Mouse (Mus musculus): Measurements from ENCODE around the gene Krtap29-1.

The Krtap29-1 gene

DNA sequence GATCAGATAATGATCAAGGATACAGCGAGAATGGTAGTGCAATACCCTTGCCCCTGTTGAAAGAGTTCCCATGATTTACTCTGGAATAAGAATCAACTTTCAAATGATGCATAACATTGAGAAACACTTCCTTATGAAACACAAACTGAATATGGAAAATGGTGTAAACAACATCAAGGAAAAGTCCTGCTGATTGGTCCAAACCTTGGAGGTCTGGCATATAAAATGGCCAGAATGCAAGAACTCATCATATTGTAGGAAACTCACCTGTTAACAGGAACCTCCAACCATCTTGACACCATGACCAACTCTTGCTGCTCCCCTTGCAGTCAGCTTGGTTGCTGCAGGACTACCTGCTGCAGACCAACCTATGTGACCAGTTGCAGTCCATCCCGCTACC is 30.7 kb downstream of the Krtap29-1 start, which contains the start of gene Krtap9-5:
Gene Krtap9-5 (plus strand): TSS at position 301 of the 400 bp plus-strand sequence.
- DNase-seq (ENCODE audit: low spot score in 2 of 2) = no peak

DNA sequence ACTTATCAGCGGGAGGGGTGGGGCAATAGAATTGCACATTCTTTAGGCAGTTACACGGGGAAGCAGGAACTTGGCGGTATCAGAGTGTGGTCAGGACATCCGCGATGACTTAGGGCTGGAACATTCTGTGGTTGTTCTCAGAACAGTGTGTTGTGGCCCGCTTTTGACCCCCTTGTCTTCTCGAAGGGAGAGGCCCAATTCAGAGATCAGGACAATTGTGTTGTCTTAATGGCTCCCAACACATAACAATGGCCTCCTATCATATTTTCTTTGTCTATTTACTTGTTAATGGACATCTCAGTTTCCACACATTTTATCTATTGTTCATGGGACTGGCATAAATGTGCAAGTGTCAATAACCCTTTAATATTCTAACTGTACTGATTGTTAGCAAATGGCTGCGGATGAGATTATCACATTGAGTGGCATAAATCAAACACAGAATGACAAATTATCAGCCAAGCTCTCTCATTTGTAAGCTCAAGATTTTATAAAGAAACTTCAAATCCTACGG is 41.0 kb downstream of the Krtap29-1 start:
- no peak for DNase-seq (ENCODE audit: low spot score in 2 of 2)

DNA sequence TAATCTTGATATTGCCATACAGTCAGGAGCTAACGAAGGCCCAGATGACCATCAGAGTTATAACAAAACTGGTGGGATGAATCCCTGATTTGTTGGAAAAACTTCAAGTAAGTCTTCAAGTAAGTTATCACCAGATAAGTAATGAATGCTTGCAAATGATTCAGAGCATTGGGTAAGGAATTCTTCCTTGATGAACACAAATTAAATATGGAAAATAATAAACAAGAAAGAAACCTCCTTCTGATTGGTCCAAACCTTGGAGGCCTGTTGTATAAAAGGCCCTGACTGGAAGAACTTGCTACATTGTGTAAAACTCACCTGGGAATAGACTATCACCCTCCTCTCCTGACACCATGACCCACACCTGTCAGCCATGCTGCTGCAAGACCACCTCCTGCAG is 42.9 kb downstream of the Krtap29-1 start, which contains the start of gene Krtap31-2:
Gene Krtap31-2 (plus strand): TSS at position 301 of the 400 bp plus-strand sequence.
- DNase-seq (ENCODE audit: low spot score in 2 of 2) = no peak

Data from spleen, postnatal 10 days (tissue).